Mouse (Mus musculus) mouse trophoblast stem cell (cell line): ENCODE data around the gene Mtap.

Experiments used
- in situ Hi-C, 2 experiments: fragments of 300-500 bp; cut with MseI, MboI; formaldehyde crosslinking; loops; 2 replicates in 1 of 2; 3 replicates in 1 of 2; pipeline ENCODE4 v1.15.1; 2025

The Mtap gene

DNA sequence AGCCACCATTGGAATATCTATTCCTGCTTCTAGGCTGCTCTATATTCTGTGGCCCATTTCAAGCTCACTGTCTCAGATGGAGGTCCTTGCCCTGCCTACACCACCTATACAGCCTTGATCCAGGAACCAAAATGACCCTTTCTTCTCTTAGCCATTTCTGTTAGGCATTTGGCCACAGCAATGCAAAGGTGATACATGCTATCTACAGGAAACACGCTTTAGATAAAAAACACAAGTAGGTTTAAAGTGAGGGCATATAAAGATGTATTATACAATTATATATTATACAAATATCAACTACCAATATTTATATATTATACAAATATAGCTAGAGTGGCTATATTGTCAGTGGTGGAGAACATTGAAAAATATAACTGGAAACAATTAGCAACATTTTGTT, 63.9 kb downstream of the Mtap start:
- in situ Hi-C loops, result no loop called here

DNA sequence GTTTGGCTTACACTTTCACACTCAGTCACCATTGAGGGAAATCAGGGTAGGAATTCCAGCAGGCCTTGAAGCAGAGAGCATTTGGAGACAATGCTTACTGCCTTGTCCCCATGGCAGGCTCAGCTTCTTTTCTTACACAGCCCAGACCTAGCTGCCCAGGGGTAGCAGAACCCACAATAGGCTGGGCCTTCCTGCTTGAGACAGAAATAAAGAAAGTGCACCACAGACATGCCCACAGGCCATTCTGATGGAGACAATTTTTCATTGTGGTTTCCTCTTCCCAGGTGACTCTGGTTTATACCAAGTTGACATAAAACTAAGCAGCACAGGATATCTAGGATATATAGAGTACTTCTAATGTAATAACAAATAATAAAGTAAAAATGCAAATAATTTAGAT, 72.4 kb downstream of the Mtap start:
- in situ Hi-C loops, result no loop called here

DNA sequence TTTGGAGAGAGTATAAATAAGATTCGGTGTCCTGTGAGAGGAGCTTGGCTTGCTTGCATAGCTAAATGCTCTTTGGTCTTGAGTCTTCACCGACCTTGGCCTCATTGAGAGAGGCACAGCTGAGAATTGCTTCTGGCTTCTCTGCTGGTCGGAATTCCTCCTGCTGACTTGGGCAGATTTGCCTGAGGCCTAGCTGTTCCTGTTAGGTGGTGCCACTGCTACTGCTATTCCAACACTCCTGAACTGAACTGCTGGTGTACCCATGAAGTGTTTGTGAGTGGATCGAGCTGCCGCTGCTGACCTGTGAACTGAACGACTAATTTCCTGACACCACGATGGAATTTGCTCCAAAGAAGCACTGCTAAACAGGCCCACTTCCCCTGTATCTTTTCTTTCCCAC, 73.4 kb downstream of the Mtap start:
- in situ Hi-C loops, result no loop called here

DNA sequence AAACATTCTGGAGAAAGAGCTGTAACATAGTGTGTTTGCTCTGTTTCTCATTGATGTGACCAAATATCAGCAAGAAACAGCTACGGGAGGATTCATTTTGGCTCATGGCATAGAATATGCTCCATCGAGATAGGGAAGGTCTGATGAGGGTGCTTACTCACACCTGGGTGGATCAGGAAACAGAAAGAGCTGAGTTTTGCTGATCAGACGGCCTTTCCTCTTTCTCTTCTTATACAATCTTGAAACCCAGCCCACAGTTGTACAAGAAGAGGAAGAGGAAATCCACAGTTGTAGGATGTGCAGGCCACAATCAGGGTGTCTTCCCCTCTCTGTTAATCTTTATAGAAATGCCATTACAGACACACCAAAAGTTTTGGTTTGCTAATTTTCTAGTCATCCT, 75.3 kb downstream of the Mtap start:
- in situ Hi-C loops, result no loop called here
